20 mouse cellular contexts compared by ENCODE assay signal in the genomic region with DNA sequence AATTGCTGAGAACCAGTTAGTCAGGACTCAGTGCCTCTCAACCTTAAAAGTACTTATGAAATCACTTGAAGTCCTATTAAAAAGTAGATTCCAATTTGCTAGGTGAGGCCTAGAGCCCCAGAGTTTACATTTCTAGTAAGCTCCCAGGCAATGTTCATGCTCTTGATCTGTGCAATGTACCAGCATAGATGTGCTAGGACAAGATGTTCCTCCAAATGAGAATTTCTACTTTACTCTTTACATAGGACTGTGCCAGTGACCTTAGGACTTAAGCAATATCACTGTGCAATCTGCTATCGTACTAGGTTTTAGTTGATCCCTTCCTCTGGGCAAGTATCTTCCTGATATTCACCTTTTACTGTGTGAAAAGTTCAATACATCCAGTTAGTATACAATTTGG.
"Had no signal": no experiment of that assay in that cellular context is flagged by ENCODE, and none has a peak within 500 bp of the region (broad histone marks: within the 10 kb centered on the region; RNA-seq: fewer than 3 reads in every experiment).

No protein-coding gene starts in this region.

- H3K27ac ChIP-seq: liver, embryonic 15.5 days; lung, embryonic 15.5 days; midbrain, embryonic 10.5 days; midbrain, embryonic 12.5 days; neural tube, embryonic 13.5 days; neural tube, embryonic 15.5 days had no signal

- ATAC-seq: midbrain, embryonic 16.5 days had no signal

- H3K4me2 ChIP-seq: liver, embryonic 15.5 days; lung, embryonic 15.5 days; midbrain, embryonic 12.5 days; neural tube, embryonic 13.5 days; neural tube, embryonic 15.5 days had no signal

- H3K4me3 ChIP-seq: liver, embryonic 15.5 days; lung, embryonic 15.5 days; midbrain, embryonic 10.5 days; midbrain, embryonic 12.5 days; myocyte; neural tube, embryonic 13.5 days; neural tube, embryonic 15.5 days had no signal

- H3K27me3 ChIP-seq: liver, embryonic 15.5 days; lung, embryonic 15.5 days; midbrain, embryonic 12.5 days; neural tube, embryonic 13.5 days; neural tube, embryonic 15.5 days had no signal

- H3K36me3 ChIP-seq: liver, embryonic 15.5 days; lung, embryonic 15.5 days; midbrain, embryonic 10.5 days; midbrain, embryonic 12.5 days; neural tube, embryonic 13.5 days; neural tube, embryonic 15.5 days had no signal

- H3K4me1 ChIP-seq: liver, embryonic 15.5 days; midbrain, embryonic 10.5 days; midbrain, embryonic 12.5 days; neural tube, embryonic 13.5 days; neural tube, embryonic 15.5 days had no signal

- H3K9ac ChIP-seq: liver, embryonic 15.5 days; lung, embryonic 15.5 days; midbrain, embryonic 12.5 days; neural tube, embryonic 13.5 days; neural tube, embryonic 15.5 days had no signal

- DNase-seq: lung, adult 2 months; lung, postnatal 10 days; lung, postnatal 4 days; midbrain, embryonic 14.5 days; retina, postnatal 1 day; right cerebral cortex, adult 18-20 months; right cerebral cortex, postnatal 25 days; right cerebral cortex, postnatal 4 days; spleen, adult 18-20 months; thymus, adult 18-20 months; thymus, postnatal 14 days; thymus, postnatal 36 days had no signal

- H3K9me3 ChIP-seq: liver, embryonic 15.5 days; lung, embryonic 15.5 days; midbrain, embryonic 10.5 days; midbrain, embryonic 12.5 days; neural tube, embryonic 13.5 days; neural tube, embryonic 15.5 days had no signal
